Mouse (Mus musculus) cortical plate, adult 2 months (tissue): ENCODE measurements around the gene Igdcc3.

ENCODE experiments used
- CTCF ChIP-seq: fragments of 200-500 bp; IDR thresholded peaks from 2 replicates; pipeline ENCODE4 v1.5.1; 2011; ENCODE audit warnings: mild to moderate bottlenecking, control low read depth, low read length; ENCODE audit not compliant: insufficient read depth; ENCODE audit errors: extremely low read depth
- POLR2A ChIP-seq: fragments of 200-500 bp; IDR thresholded peaks from 2 replicates; pipeline ENCODE4 v1.6.1; 2011; ENCODE audit warnings: mild to moderate bottlenecking, low read length, control low read depth; ENCODE audit not compliant: insufficient read depth; ENCODE audit errors: extremely low read depth

GRCm38 (mm10) chr9:65141976-65142318, 958 bp downstream of the Igdcc3 start:
- TF ChIP-seq POLR2A (no peak), CTCF (no peak)
